ENCODE assay signal across 8 mouse cellular contexts in the genomic region with DNA sequence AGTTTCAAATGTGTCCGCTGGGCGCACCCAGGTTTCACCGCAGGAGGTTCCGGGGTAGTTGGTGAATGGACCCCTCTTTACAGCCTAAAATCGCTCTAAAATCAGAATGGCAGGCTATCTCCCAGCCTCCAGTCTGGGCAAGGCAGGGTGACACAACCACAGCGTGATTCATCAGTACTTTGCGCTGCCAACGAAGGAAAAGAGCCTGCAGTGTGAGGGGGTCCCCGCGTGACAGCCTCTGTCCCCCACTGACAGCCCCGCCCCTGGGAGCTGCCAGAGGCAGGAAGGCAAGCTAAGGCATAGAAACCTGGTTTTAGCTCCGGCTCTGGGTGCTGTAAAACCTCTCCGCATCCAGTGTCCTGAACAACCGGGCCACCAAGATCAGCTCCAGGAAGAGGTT. TPM values are rescaled to one million over a fixed set of nuclear protein-coding genes. Genes with fewer than 3 reads are reported as not detected.
DNase-seq lines count a peak whose midpoint lies in the region; ATAC-seq and TF ChIP-seq lines count a peak whose summit lies in the region.

No protein-coding gene starts in this region.

- peaks cover 4% of the 10 kb centered on the region; the same call in 1 of the 2 replicates for H3K4me1 ChIP-seq in embryonic facial prominence, embryonic 11.5 days (ENCODE audit: control insufficient read depth, insufficient read depth, low read length)
- H3K4me1 ChIP-seq in hindbrain, embryonic 14.5 days (replicated peaks; ENCODE audit: control insufficient read depth, insufficient read depth, low read length) = peaks cover 22% of the 10 kb centered on the region
- H3K4me1 ChIP-seq in spleen, adult 2 months (ENCODE audit: control insufficient read depth, insufficient read depth, insufficient read length) = peaks cover 27% of the 10 kb centered on the region; the same call in 1 of the 2 replicates

- H3K9me3 ChIP-seq in embryonic facial prominence, embryonic 11.5 days (replicated peaks; ENCODE audit: control insufficient read depth, low read length) = no peaks in the 10 kb centered on the region
- H3K9me3 ChIP-seq in hindbrain, embryonic 14.5 days (ENCODE audit: control insufficient read depth, low read length) = no peaks in the 10 kb centered on the region

- DNase-seq in lung, adult 18-20 months = peak; percentile 26 to 37
- no peak for DNase-seq in lung, postnatal 14 days
- DNase-seq in embryonic facial prominence, embryonic 11.5 days (ENCODE audit: low spot score) = no peak
- no peak for DNase-seq in hindbrain, embryonic 14.5 days (ENCODE audit: low spot score)
- peak; percentile 29 for DNase-seq in lung, postnatal 36 days
- peak in 1 of 2 experiments; percentile 29 for DNase-seq in spleen, adult 2 months (ENCODE audit: low read depth in 1 of 2, low spot score in 2 of 2)
- no peak for DNase-seq in urinary bladder, adult 2 months (ENCODE audit: low spot score)
- no peak for DNase-seq in cerebellum, adult 8-10 months

- WGBS in embryonic facial prominence, embryonic 11.5 days = 5% methylated on average over 14 of the region's 14 CpGs
- WGBS in hindbrain, embryonic 14.5 days = 12% methylated on average over 14 of the region's 14 CpGs
- 2% methylated on average over 14 of the region's 14 CpGs for WGBS in spleen, adult 2 months

- H3K4me2 ChIP-seq in embryonic facial prominence, embryonic 11.5 days (ENCODE audit: low read depth, low read length) = peak overlapping the region; percentile 98
- H3K4me2 ChIP-seq in hindbrain, embryonic 14.5 days (replicated peaks) = peak overlapping the region; percentile 99

- ATAC-seq in embryonic facial prominence, embryonic 11.5 days (replicated peaks; ENCODE audit: insufficient number of reproducible peaks, low FRiP score, low TSS enrichment, low read depth) = no peak
- no peak for ATAC-seq in hindbrain, embryonic 14.5 days (ENCODE audit: low FRiP score)

- peak overlapping the region; percentile 35; the same call in 1 of the 2 replicates for H3K9ac ChIP-seq in embryonic facial prominence, embryonic 11.5 days (replicated peaks; ENCODE audit: low read length)
- H3K9ac ChIP-seq in hindbrain, embryonic 14.5 days = peak overlapping the region; percentile 52; the same call in 1 of the 2 replicates

- no peak overlapping the region for H3K27ac ChIP-seq in embryonic facial prominence, embryonic 11.5 days (replicated peaks; ENCODE audit: low read depth, low read length)
- no peak overlapping the region for H3K27ac ChIP-seq in hindbrain, embryonic 14.5 days
- H3K27ac ChIP-seq in spleen, adult 2 months (ENCODE audit: insufficient read depth, low read length) = peak overlapping the region; percentile 86

- H3K36me3 ChIP-seq in embryonic facial prominence, embryonic 11.5 days (replicated peaks; ENCODE audit: control insufficient read depth, insufficient read depth, low read depth, low read length) = no peaks in the 10 kb centered on the region
- H3K36me3 ChIP-seq in hindbrain, embryonic 14.5 days (replicated peaks; ENCODE audit: control insufficient read depth, insufficient read depth) = no peaks in the 10 kb centered on the region
- no peaks in the 10 kb centered on the region for H3K36me3 ChIP-seq in spleen, adult 2 months (ENCODE audit: control insufficient read depth, insufficient read depth, low read length)

- no peak for TF ChIP-seq POLR2A in spleen, adult 2 months (IDR thresholded peaks at IDR 0.05; ENCODE audit: low read depth, low read length)

- H3K27me3 ChIP-seq in embryonic facial prominence, embryonic 11.5 days (ENCODE audit: control insufficient read depth, insufficient read depth, low read length) = no peaks in the 10 kb centered on the region
- peaks cover 47% of the 10 kb centered on the region for H3K27me3 ChIP-seq in hindbrain, embryonic 14.5 days (ENCODE audit: control insufficient read depth, insufficient read depth, low read length)
- no peaks in the 10 kb centered on the region for H3K27me3 ChIP-seq in spleen, adult 2 months (ENCODE audit: control insufficient read depth, insufficient read depth, low read length)

- TF ChIP-seq CTCF in spleen, adult 2 months (IDR thresholded peaks at IDR 0.05; ENCODE audit: extremely low read depth, insufficient read depth, insufficient read length, insufficient replicate concordance) = no peak

- H3K4me3 ChIP-seq in embryonic facial prominence, embryonic 11.5 days (ENCODE audit: low read depth, low read length) = peak overlapping the region; percentile 38
- peak overlapping the region; percentile 43 for H3K4me3 ChIP-seq in hindbrain, embryonic 14.5 days (replicated peaks; ENCODE audit: low read length)
- peak overlapping the region; percentile 62 for H3K4me3 ChIP-seq in spleen, adult 2 months (ENCODE audit: extremely low read depth, insufficient read depth, insufficient read length)

RNA-seq across cellular contexts. Expression of a gene that starts 56.9 kb away (rescaled TPM):
- 1.2 and 2.2 TPM in 2 replicates for polyA plus RNA-seq in embryonic facial prominence, embryonic 11.5 days (2014; fragmentation: Nextera tagmentation; extraction: Ambion mirVana)
- 0.54 and 0.90 TPM in 2 replicates for polyA plus RNA-seq in hindbrain, embryonic 14.5 days (2014; fragmentation: Nextera tagmentation; extraction: Ambion mirVana)
- 38.9 and 49.1 TPM in 2 replicates for polyA plus RNA-seq in spleen, adult 2 months (2012; rRNA removed)
- polyA plus RNA-seq in urinary bladder, adult 2 months (2012; rRNA removed) = 1.5 and 1.7 TPM in 2 replicates

Comparison
In these comparisons a context has a peak if more than half of its experiments do, and no peak if none do; other contexts are left out.
1. DNase-seq: peak in lung, adult 18-20 months (2 of 2) and lung, postnatal 36 days (single experiment); none in lung, postnatal 14 days (single experiment), embryonic facial prominence, embryonic 11.5 days (single experiment), hindbrain, embryonic 14.5 days (single experiment), urinary bladder, adult 2 months (single experiment) and cerebellum, adult 8-10 months (single experiment).
2. RNA of a gene that starts 56.9 kb away (polyA plus RNA-seq): 38.9 to 49.1 TPM in spleen, adult 2 months; 1.2 to 2.2 TPM in embryonic facial prominence, embryonic 11.5 days, 1.5 to 1.7 TPM in urinary bladder, adult 2 months and 0.54 to 0.90 TPM in hindbrain, embryonic 14.5 days; every median in the first group is over 10 times any median in the second.
3. Peak in every context shown above with its lines, with median percentiles within 50 percentile points of each other: H3K4me3 ChIP-seq.